Mouse (Mus musculus): Measurements from ENCODE around the gene Psme2b. TPM values are rescaled to one million over a fixed set of nuclear protein-coding genes. Genes with fewer than 3 reads are reported as not detected.
"Not testable (repeated sequence)": the region's sequence is repeated elsewhere in the genome, so short reads cannot be mapped to it uniquely, and the experiment has no call there.

The Psme2b gene
- 1 to 10 TPM; 2.0 to 3.0 TPM for total RNA-seq (2021)

DNA sequence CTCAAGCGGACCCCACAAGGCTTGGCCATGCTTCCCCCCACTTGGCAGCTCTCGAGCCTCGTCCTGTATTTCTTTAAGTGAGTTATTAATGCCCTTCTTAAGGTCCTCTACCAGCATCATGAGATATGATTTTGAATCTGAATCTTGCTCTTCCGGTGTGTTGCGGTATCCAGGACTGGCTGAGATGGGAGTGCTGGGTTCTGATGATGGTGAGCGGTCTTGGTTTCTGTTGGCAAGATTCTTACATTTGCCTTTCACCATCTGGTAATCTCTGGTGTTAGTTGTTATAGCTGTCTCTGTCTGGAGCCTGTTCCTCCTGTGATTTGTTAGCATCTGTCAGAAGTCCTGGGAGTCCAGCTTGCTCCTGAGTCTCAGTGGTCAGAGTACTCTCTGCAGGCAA is at the start of gene Psme2b:
Psme2b (minus strand) TSS at position 101 of the 400 bp plus-strand sequence.
- not testable (repeated sequence) for DNase-seq

DNA sequence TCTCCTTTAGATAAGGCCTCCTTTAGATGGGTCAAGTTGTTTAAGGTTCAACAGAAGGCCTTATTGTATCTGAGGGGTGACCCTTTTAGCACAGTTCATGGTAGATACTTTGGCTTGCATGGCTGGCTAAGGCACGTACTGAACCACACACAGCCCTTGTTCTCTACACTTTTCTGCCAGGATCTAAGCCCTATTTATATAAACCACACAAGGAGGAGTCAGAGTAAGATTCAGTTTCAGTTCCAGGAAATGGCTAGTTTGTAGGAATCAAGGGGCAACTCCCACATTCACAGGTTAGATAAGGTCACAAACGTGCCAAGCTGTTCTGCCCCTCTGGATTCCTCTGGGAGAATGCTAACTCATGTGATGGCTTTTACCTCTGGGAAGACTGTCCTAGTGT is 48.0 kb upstream of the Psme2b start, which contains the start of gene Tgtp1:
Tgtp1 (minus strand) TSS at position 155 of the 400 bp plus-strand sequence.
- not testable (repeated sequence) for DNase-seq

DNA sequence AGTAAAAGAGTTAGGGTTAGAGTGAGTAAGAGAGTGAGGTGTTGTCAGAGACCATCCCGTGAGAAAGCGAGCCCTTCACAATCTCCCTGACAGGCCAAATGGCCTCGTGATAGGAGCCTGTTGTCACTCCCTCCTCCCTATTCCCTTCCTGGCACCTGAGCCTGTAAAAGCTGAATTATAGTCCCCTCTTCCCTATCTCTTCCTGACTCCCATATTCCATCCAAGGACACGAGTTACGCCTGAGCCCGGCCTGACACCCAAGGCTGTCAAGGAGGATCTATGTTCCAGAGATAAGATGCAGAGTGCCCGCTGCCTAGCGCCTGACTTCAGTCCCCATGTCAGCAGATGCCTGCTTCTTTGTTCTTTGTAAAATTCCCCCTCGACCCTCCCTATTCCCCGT is 47.3 kb upstream of the Psme2b start:
- DNase-seq: not testable (repeated sequence)

DNA sequence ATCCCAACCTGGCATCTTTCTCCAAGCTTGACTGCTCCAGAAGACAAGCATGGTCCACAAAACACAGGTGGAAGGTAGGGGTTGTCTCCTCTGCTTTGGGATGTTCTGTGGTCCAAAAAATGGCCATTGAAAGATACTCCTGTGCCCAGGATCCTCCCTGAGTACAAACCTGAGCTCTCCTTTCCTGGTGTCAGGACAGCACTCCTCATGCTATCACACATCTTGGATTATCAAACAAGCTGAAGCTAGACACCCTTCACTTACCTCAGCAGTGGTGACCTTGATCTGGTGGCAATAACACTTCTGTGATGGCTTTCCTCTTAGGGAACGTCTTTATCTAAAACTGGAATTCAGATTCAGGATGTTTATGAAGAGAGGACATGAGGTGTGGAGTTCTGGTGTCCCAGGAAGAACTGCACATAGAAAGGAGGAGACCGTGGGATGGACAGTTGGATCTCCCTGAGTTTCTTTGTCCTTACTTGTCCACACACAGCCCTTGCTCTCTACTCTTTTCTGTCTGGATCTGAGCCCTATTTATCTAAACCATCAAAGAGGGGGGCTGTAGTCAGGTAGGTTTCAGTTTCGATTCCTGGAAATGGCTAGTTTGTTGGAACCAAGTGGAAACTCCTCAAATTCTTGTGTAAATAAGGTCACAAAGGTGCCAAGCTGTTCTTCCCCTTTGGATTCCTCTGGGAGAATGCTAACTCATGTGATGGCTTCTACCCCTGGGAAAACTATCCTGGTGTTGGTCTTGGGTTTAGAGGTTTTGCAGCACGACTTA is 45.9 kb upstream of the Psme2b start, which contains the start of gene Gm12185:
Gm12185 (minus strand) TSS at position 487 of the 781 bp plus-strand sequence.
- not testable (repeated sequence) for DNase-seq

DNA sequence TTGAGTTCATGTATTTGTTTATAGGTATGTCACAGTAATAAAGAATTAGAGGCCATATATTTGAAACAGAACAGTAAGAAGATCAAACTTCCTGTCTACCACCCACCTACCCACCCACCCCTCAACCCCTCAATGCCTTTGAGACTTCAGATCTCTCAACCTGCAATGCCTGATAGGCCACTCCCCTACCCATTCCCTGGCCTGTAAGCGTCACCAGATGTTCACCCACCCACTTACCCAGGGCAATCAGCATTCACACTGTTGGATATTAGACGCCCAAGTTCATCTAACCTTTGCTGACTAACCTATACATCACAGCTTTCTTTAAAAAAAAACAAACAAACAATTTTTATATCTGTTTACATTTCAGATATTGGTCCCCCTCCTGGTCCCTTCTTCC is 44.0 kb upstream of the Psme2b start:
- DNase-seq: not testable (repeated sequence)

DNA sequence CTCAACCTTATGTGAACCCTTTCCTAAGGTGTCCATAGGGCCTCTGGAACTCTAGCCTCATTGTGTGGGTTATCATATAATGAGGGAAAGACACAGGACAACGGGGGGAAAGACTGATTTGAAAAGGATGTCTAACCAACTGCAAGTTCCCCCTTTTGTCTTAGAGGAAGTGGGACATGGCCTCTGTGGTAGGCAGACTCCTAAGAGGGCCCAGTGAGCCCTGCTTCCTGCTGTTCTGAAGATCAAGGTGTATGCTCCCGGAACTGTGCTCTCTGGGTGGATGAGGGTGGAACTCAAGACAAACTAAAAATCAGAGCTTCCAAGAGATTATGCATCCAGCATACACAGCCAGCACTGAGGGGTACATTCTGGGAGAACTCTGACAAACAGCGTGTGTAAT is 42.2 kb upstream of the Psme2b start:
- DNase-seq: not testable (repeated sequence)

DNA sequence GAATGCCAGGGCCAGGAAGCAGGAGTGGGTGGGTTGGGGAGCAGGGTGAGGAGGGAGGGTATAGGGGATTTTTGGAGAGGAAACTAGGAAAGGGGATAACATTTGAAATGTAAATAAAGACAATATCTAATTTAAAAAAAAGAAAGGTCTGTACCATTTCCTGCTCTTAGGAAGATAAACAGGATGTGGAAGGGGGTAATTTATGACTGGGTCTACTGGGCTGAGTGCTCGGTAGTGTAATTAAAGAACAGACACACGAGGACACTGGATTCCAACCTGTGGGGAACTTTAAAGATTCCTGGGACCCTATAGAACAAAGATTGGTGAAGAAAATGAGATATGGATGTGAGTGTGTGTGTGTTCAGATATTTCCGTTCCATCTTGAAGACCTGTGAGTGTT is 36.9 kb upstream of the Psme2b start:
- DNase-seq: not testable (repeated sequence)

DNA sequence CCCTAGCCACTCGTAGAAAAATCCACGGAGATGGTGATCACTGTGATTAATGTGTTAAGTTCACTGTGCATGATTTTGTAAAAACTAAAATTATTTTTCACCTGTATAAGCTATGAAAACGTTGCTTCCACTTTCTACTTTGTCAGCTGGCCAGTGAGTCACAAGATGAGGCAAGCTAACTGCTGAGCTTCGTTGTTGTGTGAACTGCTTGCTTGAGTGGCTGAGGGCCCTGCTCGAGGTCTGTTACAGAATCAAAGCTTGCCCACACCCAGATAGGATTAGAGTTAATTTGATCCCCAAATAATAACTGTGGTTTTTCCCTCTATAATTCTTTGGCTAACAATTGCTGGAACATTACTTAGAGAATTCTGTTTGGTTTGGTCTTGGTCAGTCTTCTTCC is 34.1 kb upstream of the Psme2b start:
- DNase-seq: not testable (repeated sequence)

DNA sequence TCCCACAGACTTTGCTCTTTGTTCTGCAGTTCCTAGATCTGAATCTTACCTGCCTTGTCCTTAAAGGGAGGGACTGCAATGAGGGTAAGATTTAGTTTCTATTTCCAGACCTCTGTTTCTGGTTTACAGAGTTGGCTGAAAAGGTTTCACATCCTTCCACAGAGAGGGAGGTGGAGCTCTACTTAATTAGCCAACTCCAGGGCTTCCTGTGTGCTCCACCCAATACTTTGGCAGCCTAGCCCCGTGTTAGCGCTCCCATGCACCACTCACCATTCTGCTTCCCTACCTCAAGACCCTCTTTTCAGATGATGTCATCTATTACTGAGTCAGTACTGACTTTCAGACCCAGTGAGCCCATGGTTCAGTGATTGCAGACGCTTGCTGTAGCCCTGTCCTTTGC is 33.3 kb upstream of the Psme2b start, which contains the start of gene 9930111J21Rik1:
9930111J21Rik1 (minus strand) TSS at position 148 of the 400 bp plus-strand sequence.
- DNase-seq: not testable (repeated sequence)

DNA sequence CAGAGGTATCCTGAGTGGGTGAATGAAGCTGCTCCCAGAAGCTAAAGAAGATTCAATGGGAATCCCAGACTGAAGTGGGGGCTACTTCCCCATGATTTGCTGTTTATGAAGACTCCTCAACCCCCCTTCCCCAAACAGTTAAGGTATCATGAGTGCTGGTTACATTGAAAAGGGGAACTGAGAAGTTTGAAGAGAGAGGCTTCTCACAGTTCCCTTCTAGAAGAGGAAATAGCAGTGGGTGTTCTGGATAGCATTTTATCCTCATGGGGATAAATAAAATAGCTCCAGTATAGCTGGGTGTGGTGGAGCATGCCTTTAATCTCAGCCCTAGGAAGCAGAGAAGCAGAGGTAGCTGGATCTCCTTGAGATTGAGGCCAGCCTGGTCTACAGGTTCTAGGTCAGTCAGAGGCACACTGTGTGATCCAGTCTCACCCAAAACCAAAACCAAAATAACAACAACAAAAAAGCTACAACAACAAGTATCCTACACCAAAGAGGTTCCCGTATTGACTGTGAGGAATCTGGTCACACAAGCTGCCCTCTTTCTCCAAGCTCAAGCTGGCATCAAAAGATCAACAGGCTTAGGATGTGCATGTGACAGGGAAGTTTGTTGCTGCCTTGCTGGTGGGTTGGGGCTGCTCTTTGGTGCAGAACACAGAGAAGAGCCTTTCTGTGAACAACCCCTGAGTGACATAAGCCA is 32.4 kb upstream of the Psme2b start, which contains the start of gene Olfr56:
Olfr56 (plus strand) TSS at position 650 of the 700 bp plus-strand sequence.
- not testable (repeated sequence) for DNase-seq

DNA sequence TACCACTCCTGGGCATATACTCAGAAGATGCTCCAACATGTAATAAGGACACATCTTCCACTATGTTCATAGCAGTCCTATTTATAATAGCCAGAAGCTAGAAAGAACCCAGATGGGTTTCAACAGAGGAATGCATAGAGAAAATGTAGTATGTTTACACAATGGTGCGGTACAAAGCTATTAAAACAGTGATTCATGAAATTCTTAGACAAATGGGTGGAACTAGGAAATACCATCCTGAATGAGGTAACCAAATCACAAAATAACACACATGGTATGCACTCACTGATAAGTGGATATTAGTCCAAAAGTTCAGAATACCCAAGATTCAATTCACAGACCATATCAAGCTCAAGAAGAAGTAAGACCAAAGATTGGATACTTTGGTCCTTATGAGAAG is 28.7 kb upstream of the Psme2b start:
- not testable (repeated sequence) for DNase-seq

DNA sequence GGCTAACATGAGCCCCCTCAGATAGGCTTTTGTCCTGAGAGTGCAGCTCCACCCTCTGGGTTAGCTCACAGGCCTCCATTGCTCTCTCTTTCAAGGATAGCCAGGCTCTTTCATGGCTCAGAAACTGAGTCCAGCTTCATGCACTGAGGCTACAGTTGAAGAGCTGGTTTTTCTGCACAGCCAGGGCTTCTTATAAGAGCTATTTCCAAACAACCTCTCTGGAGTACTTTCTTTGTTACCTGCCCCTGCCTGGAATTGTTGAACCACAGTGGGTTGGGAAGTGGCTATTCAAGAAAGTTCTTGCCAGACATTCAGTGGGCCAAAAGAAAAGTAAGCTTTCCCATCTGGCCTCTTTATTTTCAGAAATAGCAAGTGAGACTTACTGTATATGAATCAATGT is 6.7 kb downstream of the Psme2b start:
- DNase-seq: not testable (repeated sequence)

DNA sequence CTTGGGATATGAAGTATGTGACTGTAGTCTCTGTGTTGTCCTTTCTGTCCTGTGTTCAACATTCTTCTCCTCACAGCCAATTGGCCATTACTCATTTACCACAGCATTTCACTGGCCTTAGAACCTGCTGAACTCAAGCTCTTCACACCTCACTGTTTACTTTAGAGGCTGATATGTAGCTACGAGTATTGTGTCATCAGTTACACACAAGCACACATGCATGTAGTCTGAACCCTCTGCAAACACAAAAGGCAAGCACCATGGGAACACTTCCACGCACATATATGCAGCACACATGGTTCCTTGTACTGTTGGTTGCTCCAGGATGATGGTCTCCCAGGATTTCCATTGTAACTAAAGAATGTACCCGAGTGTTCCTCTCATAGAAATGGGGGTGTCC is 10.7 kb downstream of the Psme2b start:
- not testable (repeated sequence) for DNase-seq

DNA sequence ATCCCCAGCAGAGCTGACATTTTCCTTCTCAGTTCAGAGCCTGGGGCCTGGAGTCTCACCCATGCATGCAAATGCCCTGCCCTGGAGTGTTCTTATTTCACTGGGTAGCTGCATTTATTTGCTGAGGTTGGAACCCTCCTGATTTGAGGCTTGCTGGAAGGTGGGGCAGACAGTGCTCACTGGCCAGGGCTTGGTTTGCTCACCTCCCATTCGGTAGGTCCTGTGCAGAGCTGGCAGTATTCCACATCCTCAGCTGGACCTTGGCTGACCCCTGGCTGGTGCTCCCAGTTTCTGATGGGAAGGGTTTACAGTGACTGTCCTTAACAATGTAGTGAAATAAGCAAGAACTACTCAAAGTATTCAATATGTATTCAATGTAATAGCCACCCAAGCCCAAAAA is 12.1 kb downstream of the Psme2b start:
- DNase-seq: not testable (repeated sequence)

DNA sequence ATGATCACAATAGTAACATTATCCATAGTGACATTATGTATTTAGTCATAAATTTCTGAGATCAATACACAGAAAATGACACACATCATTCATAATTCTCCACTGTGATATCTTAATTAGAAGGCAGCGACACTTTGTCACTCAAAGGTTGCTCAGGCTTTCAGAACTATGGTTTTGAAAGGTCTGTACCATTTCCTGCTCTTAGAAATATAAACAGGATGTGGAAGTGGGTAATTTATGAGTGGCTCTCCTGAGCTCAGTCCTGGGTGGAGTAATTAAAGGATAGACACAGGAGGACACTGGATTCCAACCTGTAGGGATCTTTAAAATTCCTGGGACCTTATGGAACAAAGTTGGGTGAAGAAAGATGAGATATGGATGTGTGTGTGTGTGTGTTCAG is 12.6 kb downstream of the Psme2b start:
- not testable (repeated sequence) for DNase-seq

DNA sequence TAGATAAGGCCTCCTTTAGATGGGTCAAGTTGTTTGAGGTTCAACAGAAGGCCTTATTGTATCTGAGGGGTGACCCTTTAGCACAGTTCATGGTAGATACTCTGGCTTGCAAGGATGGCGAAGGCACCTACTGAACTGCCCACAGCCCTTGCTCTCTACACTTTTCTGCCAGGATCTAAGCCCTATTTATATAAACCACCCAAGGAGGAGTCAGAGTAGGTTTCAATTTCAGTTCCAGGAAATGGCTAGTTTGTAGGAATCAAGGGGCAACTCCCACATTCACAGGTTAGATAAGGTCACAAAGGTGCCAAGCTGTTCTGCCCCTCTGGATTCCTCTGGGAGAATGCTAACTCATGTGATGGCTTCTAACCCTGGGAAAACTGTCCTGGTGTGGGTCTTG is 17.9 kb downstream of the Psme2b start:
- not testable (repeated sequence) for DNase-seq

DNA sequence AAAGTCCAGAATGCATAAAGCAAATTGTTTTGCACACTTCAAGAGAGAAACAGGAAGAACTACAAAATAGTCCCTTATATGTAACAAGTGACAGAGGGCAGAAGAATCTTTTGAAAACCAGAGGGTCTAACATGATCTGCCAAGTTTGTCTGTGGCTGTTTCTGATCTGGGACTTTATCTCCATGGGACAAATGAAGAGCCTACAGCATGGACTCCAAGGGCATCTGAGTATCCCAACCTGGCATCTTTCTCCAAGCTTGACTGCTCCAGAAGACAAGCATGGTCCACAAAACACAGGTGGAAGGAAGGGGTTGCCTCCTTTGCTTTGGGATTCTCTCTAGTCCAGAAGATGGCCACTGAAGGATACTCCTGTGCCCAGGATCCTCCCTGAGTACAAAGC is 19.6 kb downstream of the Psme2b start:
- not testable (repeated sequence) for DNase-seq

DNA sequence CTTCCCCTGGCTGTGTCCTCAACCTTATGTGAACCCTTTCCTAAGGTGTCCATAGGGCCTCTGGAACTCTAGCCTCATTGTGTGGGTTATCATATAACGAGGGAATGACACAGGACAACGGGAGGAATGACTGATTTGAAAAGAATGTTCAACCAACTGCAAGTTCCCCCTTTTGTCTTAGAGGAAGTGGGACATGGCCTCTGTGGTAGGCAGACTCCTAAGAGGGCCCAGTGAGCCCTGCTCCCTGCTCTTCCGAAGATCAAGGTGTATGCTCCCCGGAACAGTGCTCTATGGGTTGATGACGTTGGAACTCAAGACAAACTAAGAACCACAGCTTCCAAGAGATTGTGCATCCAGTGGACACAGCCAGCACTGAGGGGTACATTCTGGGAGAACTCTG is 22.2 kb downstream of the Psme2b start:
- not testable (repeated sequence) for DNase-seq

DNA sequence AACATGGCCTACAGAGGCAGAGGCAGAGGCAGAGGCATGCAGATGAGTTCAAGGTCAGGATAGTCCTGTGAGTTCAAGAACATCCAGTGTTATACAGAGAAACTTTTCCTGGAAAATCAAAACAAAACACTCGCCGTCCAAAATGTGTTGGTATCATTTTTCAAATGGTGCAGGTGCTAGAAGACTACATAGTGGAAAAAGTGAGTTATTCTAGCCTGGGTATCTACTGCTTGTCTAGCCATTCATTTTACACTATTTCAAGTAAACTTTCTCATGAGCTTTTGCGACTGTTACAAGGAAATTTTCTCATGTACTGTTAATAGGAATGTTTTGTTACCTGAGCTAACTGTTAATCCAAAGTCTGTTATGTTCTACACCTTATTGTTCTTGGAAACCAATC is 27.6 kb downstream of the Psme2b start:
- no peak for DNase-seq

DNA sequence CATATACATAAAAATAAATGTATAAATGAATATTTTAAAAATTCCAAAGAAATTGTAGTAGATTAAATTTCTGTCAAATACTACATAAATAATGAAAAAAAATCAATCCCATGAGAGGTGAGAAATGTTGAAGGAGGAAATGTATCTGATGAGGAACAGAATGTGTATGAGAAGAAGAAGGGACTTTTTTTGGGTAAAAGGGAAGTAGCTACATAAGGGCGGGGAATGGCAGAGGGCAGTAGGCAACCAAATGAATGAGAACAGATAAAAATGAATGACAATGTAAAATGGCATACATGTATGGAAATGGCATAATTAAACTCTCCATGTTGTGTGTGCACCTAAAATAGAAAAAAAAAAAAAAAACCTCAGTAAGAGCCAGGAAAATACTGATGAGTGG is 32.4 kb downstream of the Psme2b start:
- no peak for DNase-seq

DNA sequence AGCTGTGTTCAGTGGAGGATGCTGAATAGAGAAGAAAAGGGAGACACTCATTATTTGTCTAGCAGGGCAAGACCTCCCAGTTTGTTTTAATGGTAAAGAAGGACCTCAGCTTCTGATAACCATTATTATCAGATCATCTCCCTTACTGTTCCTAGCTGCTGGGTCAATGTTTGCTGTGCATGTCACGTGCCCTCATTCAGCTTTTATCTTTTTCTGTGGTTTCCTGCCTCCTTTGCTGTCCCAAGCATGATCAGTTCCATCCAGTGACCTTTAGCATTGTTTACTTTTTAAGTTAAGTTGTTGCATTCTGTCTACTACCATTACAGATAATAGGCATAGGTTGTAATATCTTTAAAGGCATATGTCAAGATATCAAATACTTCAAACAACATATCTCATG is 37.5 kb downstream of the Psme2b start:
- no peak for DNase-seq

DNA sequence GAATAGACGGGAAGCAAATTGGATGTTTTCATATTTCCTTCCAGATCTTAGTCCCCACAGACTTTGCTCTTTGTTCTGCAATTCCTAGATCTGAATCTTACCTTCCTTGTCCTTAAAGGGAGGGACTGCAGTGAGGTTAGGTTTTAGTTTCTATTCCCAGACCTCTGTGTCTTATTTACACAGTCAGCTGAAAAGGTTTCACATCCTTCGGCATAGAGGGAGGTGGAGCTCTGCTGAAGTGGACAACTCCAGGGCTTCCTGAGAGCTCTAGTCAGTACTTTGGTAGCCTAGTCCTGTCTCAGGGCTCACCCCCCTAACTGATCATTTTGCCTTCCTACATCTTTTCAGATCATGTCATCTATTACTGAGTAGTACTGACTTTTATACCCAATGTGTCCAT is 44.0 kb downstream of the Psme2b start, which contains the start of gene Gm5431:
Gm5431 (minus strand) TSS at position 194 of the 400 bp plus-strand sequence.
- no peak for DNase-seq

DNA sequence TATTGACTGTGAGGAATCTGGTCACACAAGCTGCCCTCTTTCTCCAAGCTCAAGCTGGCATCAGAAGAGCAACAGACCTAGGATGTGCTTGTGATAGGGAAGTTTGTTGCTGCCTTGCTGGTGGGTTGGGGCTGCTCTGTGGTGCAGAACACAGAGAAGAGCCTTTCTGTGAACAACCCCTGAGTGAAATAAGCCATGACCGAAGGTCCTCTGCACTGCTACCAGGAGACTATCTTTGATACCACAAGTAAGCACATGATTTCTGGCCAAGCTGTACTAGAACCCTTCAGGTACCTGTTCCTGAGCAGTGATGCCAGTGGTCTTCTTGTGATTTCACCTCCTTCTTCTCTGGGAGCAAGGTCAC is 44.4 kb downstream of the Psme2b start:
- not testable (repeated sequence) for DNase-seq
